In genomic region chrX:68645154-68645919, GRCm38 (mm10) we compare ENCODE assay signal across 8 mouse cellular contexts. TPM values are rescaled to one million over a fixed set of nuclear protein-coding genes. Genes with fewer than 3 reads are reported as not detected.
A peak's percentile ranks its signal among the peaks of the same experiment; 100 is the strongest.
DNase-seq lines count a peak whose midpoint lies in the region; ATAC-seq lines count a peak whose summit lies in the region.

No protein-coding gene starts in this region.

- no peaks in the 10 kb centered on the region for H3K4me1 ChIP-seq in forebrain, embryonic 13.5 days
- H3K4me1 ChIP-seq in forebrain, embryonic 10.5 days = no peaks in the 10 kb centered on the region
- no peaks in the 10 kb centered on the region for H3K4me1 ChIP-seq in midbrain, embryonic 14.5 days (ENCODE audit: control insufficient read depth, insufficient read depth, low read length)
- no peaks in the 10 kb centered on the region for H3K4me1 ChIP-seq in midbrain, embryonic 11.5 days (ENCODE audit: control insufficient read depth, insufficient read depth, low read length)
- no peaks in the 10 kb centered on the region for H3K4me1 ChIP-seq in hindbrain, embryonic 14.5 days (replicated peaks; ENCODE audit: control insufficient read depth, insufficient read depth, low read length)
- no peaks in the 10 kb centered on the region for H3K4me1 ChIP-seq in liver, embryonic 12.5 days

- H3K4me3 ChIP-seq in forebrain, embryonic 13.5 days = no peak overlapping the region
- H3K4me3 ChIP-seq in forebrain, embryonic 10.5 days = no peak overlapping the region
- no peak overlapping the region for H3K4me3 ChIP-seq in midbrain, embryonic 14.5 days (replicated peaks; ENCODE audit: low read depth, low read length)
- no peak overlapping the region for H3K4me3 ChIP-seq in midbrain, embryonic 11.5 days (ENCODE audit: low read depth, low read length)
- H3K4me3 ChIP-seq in hindbrain, embryonic 14.5 days (replicated peaks; ENCODE audit: low read length) = no peak overlapping the region
- H3K4me3 ChIP-seq in liver, embryonic 12.5 days = no peak overlapping the region

- DNase-seq in forebrain, embryonic 10.5 days (ENCODE audit: extremely low spot score, low spot score) = no peak
- peak; percentile 61 for DNase-seq in midbrain, embryonic 14.5 days
- DNase-seq in midbrain, embryonic 11.5 days (ENCODE audit: low spot score, missing footprints) = no peak
- DNase-seq in hindbrain, embryonic 14.5 days (ENCODE audit: low spot score) = peak; percentile 36
- peak; percentile 37 for DNase-seq in right cerebral cortex, adult 18-20 months
- no peak for DNase-seq in urinary bladder, postnatal 25 days (ENCODE audit: low spot score)

- no peaks in the 10 kb centered on the region for H3K36me3 ChIP-seq in forebrain, embryonic 13.5 days (ENCODE audit: poor library complexity, severe bottlenecking)
- H3K36me3 ChIP-seq in forebrain, embryonic 10.5 days (replicated peaks) = no peaks in the 10 kb centered on the region
- H3K36me3 ChIP-seq in midbrain, embryonic 14.5 days (ENCODE audit: control insufficient read depth, insufficient read depth, low read length) = no peaks in the 10 kb centered on the region
- H3K36me3 ChIP-seq in midbrain, embryonic 11.5 days (ENCODE audit: control insufficient read depth, insufficient read depth, low read length) = no peaks in the 10 kb centered on the region
- H3K36me3 ChIP-seq in hindbrain, embryonic 14.5 days (replicated peaks; ENCODE audit: control insufficient read depth, insufficient read depth) = no peaks in the 10 kb centered on the region
- H3K36me3 ChIP-seq in liver, embryonic 12.5 days = no peaks in the 10 kb centered on the region

- H3K9ac ChIP-seq in forebrain, embryonic 13.5 days = no peak overlapping the region
- no peak overlapping the region for H3K9ac ChIP-seq in midbrain, embryonic 14.5 days (replicated peaks; ENCODE audit: low read length)
- no peak overlapping the region for H3K9ac ChIP-seq in midbrain, embryonic 11.5 days (ENCODE audit: low read length)
- no peak overlapping the region for H3K9ac ChIP-seq in hindbrain, embryonic 14.5 days
- no peak overlapping the region for H3K9ac ChIP-seq in liver, embryonic 12.5 days

- H3K27me3 ChIP-seq in forebrain, embryonic 13.5 days = no peaks in the 10 kb centered on the region
- no peaks in the 10 kb centered on the region for H3K27me3 ChIP-seq in forebrain, embryonic 10.5 days (ENCODE audit: poor library complexity, severe bottlenecking)
- no peaks in the 10 kb centered on the region for H3K27me3 ChIP-seq in midbrain, embryonic 14.5 days (ENCODE audit: control insufficient read depth, insufficient read depth, low read length)
- no peaks in the 10 kb centered on the region for H3K27me3 ChIP-seq in midbrain, embryonic 11.5 days (ENCODE audit: control insufficient read depth, insufficient read depth, low read length)
- no peaks in the 10 kb centered on the region for H3K27me3 ChIP-seq in hindbrain, embryonic 14.5 days (ENCODE audit: control insufficient read depth, insufficient read depth, low read length)
- H3K27me3 ChIP-seq in liver, embryonic 12.5 days (replicated peaks) = no peaks in the 10 kb centered on the region

- WGBS in forebrain, embryonic 13.5 days = 55% methylated on average over 7 of the region's 7 CpGs
- WGBS in forebrain, embryonic 10.5 days = 77% methylated on average over 7 of the region's 7 CpGs
- 54% methylated on average over 7 of the region's 7 CpGs for WGBS in midbrain, embryonic 14.5 days
- WGBS in midbrain, embryonic 11.5 days = 70% methylated on average over 7 of the region's 7 CpGs
- WGBS in hindbrain, embryonic 14.5 days = 55% methylated on average over 7 of the region's 7 CpGs
- WGBS in liver, embryonic 12.5 days (ENCODE audit: insufficient replicate concordance) = 56% methylated on average over 7 of the region's 7 CpGs

- no peaks in the 10 kb centered on the region for H3K9me3 ChIP-seq in forebrain, embryonic 13.5 days (replicated peaks)
- H3K9me3 ChIP-seq in forebrain, embryonic 10.5 days = no peaks in the 10 kb centered on the region
- H3K9me3 ChIP-seq in midbrain, embryonic 14.5 days (ENCODE audit: control insufficient read depth, low read length) = no peaks in the 10 kb centered on the region
- no peaks in the 10 kb centered on the region for H3K9me3 ChIP-seq in midbrain, embryonic 11.5 days (ENCODE audit: control insufficient read depth, low read length)
- no peaks in the 10 kb centered on the region for H3K9me3 ChIP-seq in hindbrain, embryonic 14.5 days (ENCODE audit: control insufficient read depth, low read length)
- no peaks in the 10 kb centered on the region for H3K9me3 ChIP-seq in liver, embryonic 12.5 days (replicated peaks)

- ATAC-seq in forebrain, embryonic 13.5 days = peak; percentile 51; the same call in 1 of the 2 replicates
- ATAC-seq in midbrain, embryonic 14.5 days (ENCODE audit: low FRiP score, low TSS enrichment) = no peak
- no peak for ATAC-seq in midbrain, embryonic 11.5 days (ENCODE audit: low FRiP score)
- peak; percentile 66; the same call in 1 of the 2 replicates for ATAC-seq in hindbrain, embryonic 14.5 days (ENCODE audit: low FRiP score)
- ATAC-seq in liver, embryonic 12.5 days = no peak

- H3K27ac ChIP-seq in forebrain, embryonic 13.5 days = no peak overlapping the region
- H3K27ac ChIP-seq in forebrain, embryonic 10.5 days = no peak overlapping the region
- 0 out of 2 replicates have a peak overlapping the region, but pooled peaks have one; percentile 14 for H3K27ac ChIP-seq in midbrain, embryonic 14.5 days (replicated peaks; ENCODE audit: low read depth, low read length)
- no peak overlapping the region for H3K27ac ChIP-seq in midbrain, embryonic 11.5 days (ENCODE audit: low read depth, low read length)
- peak overlapping the region; percentile 67 for H3K27ac ChIP-seq in hindbrain, embryonic 14.5 days
- no peak overlapping the region for H3K27ac ChIP-seq in liver, embryonic 12.5 days

- no peak overlapping the region for H3K4me2 ChIP-seq in forebrain, embryonic 13.5 days
- no peak overlapping the region for H3K4me2 ChIP-seq in midbrain, embryonic 14.5 days (ENCODE audit: low read length)
- no peak overlapping the region for H3K4me2 ChIP-seq in midbrain, embryonic 11.5 days
- H3K4me2 ChIP-seq in hindbrain, embryonic 14.5 days (replicated peaks) = 0 out of 2 replicates have a peak overlapping the region, but pooled peaks have one; percentile 7
- no peak overlapping the region for H3K4me2 ChIP-seq in liver, embryonic 12.5 days

RNA-seq across cellular contexts. Expression of gene Fmr1, which starts 33.0 kb away (rescaled TPM):
- polyA plus RNA-seq in forebrain, embryonic 13.5 days (2015; fragmentation: Nextera tagmentation; extraction: Ambion mirVana) = 60.4 and 63.2 TPM in 2 replicates
- 61.0 and 62.7 TPM in 2 replicates for polyA plus RNA-seq in forebrain, embryonic 10.5 days (2016; fragmentation: Nextera tagmentation; extraction: Ambion mirVana)
- 43.1 and 53.9 TPM in 2 replicates for polyA plus RNA-seq in midbrain, embryonic 14.5 days (2014; fragmentation: Nextera tagmentation; extraction: Ambion mirVana)
- 62.4 and 71.3 TPM in 2 replicates for polyA plus RNA-seq in midbrain, embryonic 11.5 days (2014; fragmentation: Nextera tagmentation; extraction: Ambion mirVana)
- 51.5 and 52.6 TPM in 2 replicates for polyA plus RNA-seq in hindbrain, embryonic 14.5 days (2014; fragmentation: Nextera tagmentation; extraction: Ambion mirVana)
- 42.4 and 44.2 TPM in 2 replicates for polyA plus RNA-seq in liver, embryonic 12.5 days (2016; fragmentation: Nextera tagmentation; extraction: Ambion mirVana)

Comparison
In these comparisons a context has a peak if more than half of its experiments do, and no peak if none do; other contexts are left out.
1. H3K27ac ChIP-seq: peak in midbrain, embryonic 14.5 days (single experiment) and hindbrain, embryonic 14.5 days (single experiment); none in forebrain, embryonic 13.5 days (single experiment), forebrain, embryonic 10.5 days (single experiment), midbrain, embryonic 11.5 days (single experiment) and liver, embryonic 12.5 days (single experiment).
2. DNase-seq: peak in midbrain, embryonic 14.5 days (single experiment), hindbrain, embryonic 14.5 days (single experiment) and right cerebral cortex, adult 18-20 months (single experiment); none in forebrain, embryonic 10.5 days (single experiment), midbrain, embryonic 11.5 days (single experiment) and urinary bladder, postnatal 25 days (single experiment).
3. ATAC-seq: peak in forebrain, embryonic 13.5 days (single experiment) and hindbrain, embryonic 14.5 days (single experiment); none in midbrain, embryonic 14.5 days (single experiment), midbrain, embryonic 11.5 days (single experiment) and liver, embryonic 12.5 days (single experiment).